Mouse (Mus musculus) limb, embryonic 15.5 days (tissue): ENCODE results near the gene Rpp40. TPM values are rescaled to one million over a fixed set of nuclear protein-coding genes. Genes with fewer than 3 reads are reported as not detected.

Experiments
- ATAC-seq: fragments of 200-750 bp; cut with Nextera tagmentation; 2 replicates; pipeline ENCODE4 v1.8.0; 2017; ENCODE audit warnings: low read depth, moderate TSS enrichment; ENCODE audit not compliant: insufficient number of reproducible peaks, low FRiP score, low TSS enrichment
- H3K27ac ChIP-seq: fragments of 300-500 bp; sonication (generic); 2 replicates; pipeline ENCODE4 v1.5.1; 2015; ENCODE audit warnings: moderate library complexity, mild to moderate bottlenecking, inconsistent platforms
- H3K27me3 ChIP-seq: fragments of 300-500 bp; sonication (generic); 2 replicates; pipeline ENCODE4 v1.6.1; 2015; ENCODE audit warnings: inconsistent platforms
- H3K36me3 ChIP-seq: fragments of 300-500 bp; sonication (generic); 2 replicates; pipeline ENCODE4 v1.6.1; 2015; ENCODE audit warnings: inconsistent platforms
- H3K4me1 ChIP-seq: fragments of 300-500 bp; sonication (generic); 2 replicates; pipeline ENCODE4 v1.6.1; 2015; ENCODE audit warnings: inconsistent platforms
- H3K4me2 ChIP-seq: fragments of 300-500 bp; sonication (generic); 2 replicates; pipeline ENCODE4 v1.6.1; 2015; ENCODE audit warnings: mild to moderate bottlenecking, inconsistent platforms
- H3K4me3 ChIP-seq: fragments of 300-500 bp; sonication (generic); 2 replicates; pipeline ENCODE4 v1.5.1; 2015; ENCODE audit warnings: mild to moderate bottlenecking, inconsistent platforms
- H3K9ac ChIP-seq: fragments of 300-500 bp; sonication (generic); 2 replicates; pipeline ENCODE4 v1.6.1; 2015; ENCODE audit warnings: inconsistent platforms
- H3K9me3 ChIP-seq: fragments of 300-500 bp; sonication (generic); 2 replicates; pipeline ENCODE4 v1.6.1; 2016; ENCODE audit warnings: inconsistent platforms
- WGBS: fragments of 180-500 bp; shearing (Covaris S2); methylation state at CpG from one replicate; pipeline ENCODE4 v1.1.7; 2015; 5-methylcytosine and 5-hydroxymethylcytosine counted together
- polyA plus RNA-seq: library from polyadenylated mRNA; unstranded; fragments of >200 nt; fragmentation: Nextera tagmentation; extraction: Ambion mirVana; gene quantifications from 2 replicates; pipeline ENCODE4 v1.2.1, GENCODE M21; 2015

The Rpp40 gene
- polyA plus RNA-seq, 1 experiment from 2014 or later, result 18.2 TPM

GRCm38 (mm10) chr13:35845306-35845705 is 60.9 kb downstream of the Rpp40 start:
- 34% methylated on average over 3 of the region's 3 CpGs for WGBS
- Histone ChIP-seq H3K4me1 (peaks cover 27% of the 10 kb centered on the region), H3K9ac (no peak overlapping the region), H3K4me2 (no peak overlapping the region), H3K27me3 (no peaks in the 10 kb centered on the region), H3K27ac (no peak overlapping the region), H3K36me3 (peaks cover 5% of the 10 kb centered on the region; the same call in 1 of the 2 replicates), H3K9me3 (no peaks in the 10 kb centered on the region), H3K4me3 (no peak overlapping the region)
- no peak for ATAC-seq

Other genes starting within 250 kb of the Rpp40 start
- 12.3 and 16.6 TPM in 2 replicates for gene Cdyl, start 246.5 kb downstream of the Rpp40 start, polyA plus RNA-seq
- gene Ppp1r3g, start 52.5 kb upstream of the Rpp40 start, polyA plus RNA-seq, result 2.2 and 3.2 TPM in 2 replicates
- 33.4 and 34.6 TPM in 2 replicates for gene Fars2, start 211.1 kb upstream of the Rpp40 start, polyA plus RNA-seq
- 19.4 and 21.3 TPM in 2 replicates for gene Lyrm4, start 211.2 kb upstream of the Rpp40 start, polyA plus RNA-seq